Mouse (Mus musculus): ENCODE measurements around the gene Klc4. TPM values are rescaled to one million over a fixed set of nuclear protein-coding genes. Genes with fewer than 3 reads are reported as not detected.

The Klc4 gene
- polyA plus RNA-seq, 1 experiment from 2014 or later = 12.3 TPM

DNA sequence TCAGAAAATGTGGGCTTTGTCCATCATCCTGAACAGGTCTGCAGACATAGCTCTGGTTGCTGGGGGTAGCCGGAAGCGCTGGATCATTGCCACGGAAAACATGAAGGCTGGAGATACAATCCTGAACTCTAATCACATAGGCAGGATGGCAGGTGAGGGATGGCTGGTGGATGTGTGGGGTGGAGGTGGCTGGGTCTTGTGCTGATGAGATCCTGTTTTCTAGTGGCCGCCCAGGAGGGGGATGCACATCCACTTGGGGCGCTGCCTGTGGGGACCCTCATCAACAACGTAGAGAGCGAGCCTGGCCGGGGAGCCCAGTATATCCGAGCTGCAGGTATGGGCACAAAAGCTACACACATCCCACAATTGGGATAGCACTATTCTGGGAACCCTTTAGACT is 2.6 kb upstream of the Klc4 start:
- Histone ChIP-seq H3K27me3 (replicated peaks; ENCODE audit: control insufficient read depth, insufficient read depth, low read length) (no peaks in the 10 kb centered on the region), H3K4me2 (no peak overlapping the region), H3K4me3 (ENCODE audit: low read depth, low read length) (no peak overlapping the region), H3K36me3 (ENCODE audit: control insufficient read depth, insufficient read depth, low read length) (peaks cover 3% of the 10 kb centered on the region; the same call in 1 of the 2 replicates), H3K9me3 (ENCODE audit: control insufficient read depth, low read length) (no peaks in the 10 kb centered on the region), H3K27ac (ENCODE audit: low read depth, low read length) (no peak overlapping the region), H3K4me1 (replicated peaks; ENCODE audit: control insufficient read depth, insufficient read depth, low read length) (peaks cover 32% of the 10 kb centered on the region), H3K9ac (ENCODE audit: low read depth, low read length) (no peak overlapping the region)
- 91% methylated on average over 9 of the region's 9 CpGs for WGBS
- no peak for ATAC-seq (replicated peaks; ENCODE audit: low FRiP score)
- no peak for DNase-seq (ENCODE audit: low spot score)

DNA sequence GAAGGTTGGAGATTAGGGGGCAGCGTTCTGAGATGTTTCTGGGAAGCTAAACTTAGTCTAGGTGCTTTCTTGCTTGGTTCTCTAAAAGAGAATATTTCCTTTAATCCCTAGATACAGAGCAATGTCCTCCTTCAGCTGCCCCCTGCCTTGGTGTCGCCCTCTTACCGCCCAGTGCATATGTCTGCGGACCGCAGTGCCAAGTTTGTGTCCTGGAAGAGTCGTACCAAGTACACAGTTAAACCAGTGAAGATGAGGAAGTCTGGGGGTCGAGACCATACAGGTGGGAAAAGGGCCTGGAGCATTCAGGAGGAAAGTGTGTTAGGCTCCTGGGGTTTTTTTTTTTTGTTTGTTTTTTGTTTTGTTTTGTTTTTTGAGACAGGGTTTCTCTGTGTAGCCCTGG is 1.5 kb upstream of the Klc4 start:
- Histone ChIP-seq H3K9me3 (ENCODE audit: control insufficient read depth, low read length) (no peaks in the 10 kb centered on the region), H3K9ac (ENCODE audit: low read depth, low read length) (peak overlapping the region; percentile 84), H3K27ac (ENCODE audit: low read depth, low read length) (no peak overlapping the region), H3K36me3 (ENCODE audit: control insufficient read depth, insufficient read depth, low read length) (no peaks in the 10 kb centered on the region), H3K4me1 (replicated peaks; ENCODE audit: control insufficient read depth, insufficient read depth, low read length) (peaks cover 32% of the 10 kb centered on the region), H3K27me3 (replicated peaks; ENCODE audit: control insufficient read depth, insufficient read depth, low read length) (no peaks in the 10 kb centered on the region), H3K4me2 (peak overlapping the region; percentile 86), H3K4me3 (ENCODE audit: low read depth, low read length) (peak overlapping the region; percentile 72)
- ATAC-seq (replicated peaks; ENCODE audit: low FRiP score) (no peak), DNase-seq (ENCODE audit: low spot score) (no peak)
- WGBS = 92% methylated on average over 7 of the region's 7 CpGs

DNA sequence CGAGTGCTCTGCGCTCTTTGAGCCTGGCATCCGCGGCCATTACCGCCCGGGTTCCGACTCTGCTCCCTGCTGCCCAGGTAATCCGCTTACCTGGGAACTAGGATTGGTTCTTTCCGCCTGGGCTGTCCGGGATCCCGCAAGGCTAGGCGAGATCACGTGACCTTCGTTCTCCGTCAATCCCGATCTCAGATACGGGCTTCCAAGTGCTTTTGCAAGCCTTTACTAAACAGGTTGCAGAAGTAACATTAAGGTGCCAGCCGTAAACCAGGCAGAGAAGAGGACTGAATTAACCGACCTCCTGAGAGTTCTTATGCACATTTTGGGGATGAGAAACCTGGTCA is 470 bp upstream of the Klc4 start:
- no peaks in the 10 kb centered on the region for H3K9me3 ChIP-seq (ENCODE audit: control insufficient read depth, low read length)
- peak overlapping the region; percentile 72 for H3K4me3 ChIP-seq (ENCODE audit: low read depth, low read length)
- H3K4me1 ChIP-seq (replicated peaks; ENCODE audit: control insufficient read depth, insufficient read depth, low read length) = peaks cover 25% of the 10 kb centered on the region
- H3K9ac ChIP-seq (ENCODE audit: low read depth, low read length) = peak overlapping the region; percentile 84
- no peaks in the 10 kb centered on the region; the same call in 1 of the 2 replicates for H3K36me3 ChIP-seq (ENCODE audit: control insufficient read depth, insufficient read depth, low read length)
- peak overlapping the region; percentile 86 for H3K4me2 ChIP-seq
- WGBS = under 1% methylated on average over 19 of the region's 19 CpGs
- ATAC-seq (replicated peaks; ENCODE audit: low FRiP score) (peak; percentile 40), DNase-seq (ENCODE audit: low spot score) (no peak)
- peak overlapping the region; percentile 59; the same call in 1 of the 2 replicates for H3K27ac ChIP-seq (ENCODE audit: low read depth, low read length)
- no peaks in the 10 kb centered on the region for H3K27me3 ChIP-seq (replicated peaks; ENCODE audit: control insufficient read depth, insufficient read depth, low read length)

DNA sequence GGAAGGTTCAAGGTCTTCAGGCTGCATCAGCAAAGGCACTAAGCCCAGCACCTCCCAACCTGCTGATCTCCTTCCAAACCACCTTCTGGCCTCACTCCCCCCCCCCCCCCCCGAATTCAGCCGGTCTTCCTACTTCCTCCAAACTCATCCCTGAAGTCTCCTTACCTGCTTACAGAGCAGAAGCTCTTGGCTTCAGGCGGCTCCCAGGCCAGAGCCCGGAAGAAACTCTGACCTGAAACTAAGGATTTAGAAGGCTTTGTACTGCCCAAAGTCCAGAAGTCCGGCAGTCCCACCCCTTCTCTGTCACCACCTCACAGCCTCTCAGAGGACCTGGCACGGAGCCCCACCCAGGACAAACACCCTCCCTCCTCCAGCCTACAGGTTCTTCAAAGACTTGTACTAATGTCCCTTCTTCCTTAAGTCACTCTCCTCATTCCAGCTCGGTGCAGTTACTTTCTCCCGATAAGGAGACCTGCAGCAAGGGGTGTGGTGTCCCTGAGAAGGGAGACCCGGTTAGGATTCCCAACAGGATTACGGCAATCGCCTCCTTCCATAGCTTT is 826 bp downstream of the Klc4 start:
- ATAC-seq (replicated peaks; ENCODE audit: low FRiP score) (0 out of 2 replicates have a peak, but pooled peaks have one; percentile 15), DNase-seq (ENCODE audit: low spot score) (no peak)
- peak overlapping the region; percentile 67 for H3K9ac ChIP-seq (ENCODE audit: low read depth, low read length)
- no peaks in the 10 kb centered on the region for H3K27me3 ChIP-seq (replicated peaks; ENCODE audit: control insufficient read depth, insufficient read depth, low read length)
- peaks cover 20% of the 10 kb centered on the region for H3K4me1 ChIP-seq (replicated peaks; ENCODE audit: control insufficient read depth, insufficient read depth, low read length)
- peak overlapping the region; percentile 72 for H3K4me3 ChIP-seq (ENCODE audit: low read depth, low read length)
- H3K36me3 ChIP-seq (ENCODE audit: control insufficient read depth, insufficient read depth, low read length) = no peaks in the 10 kb centered on the region; the same call in 1 of the 2 replicates
- peak overlapping the region; percentile 20; the same call in 1 of the 2 replicates for H3K27ac ChIP-seq (ENCODE audit: low read depth, low read length)
- WGBS = 7% methylated on average over 9 of the region's 11 CpGs
- peak overlapping the region; percentile 86 for H3K4me2 ChIP-seq
- H3K9me3 ChIP-seq (ENCODE audit: control insufficient read depth, low read length) = no peaks in the 10 kb centered on the region

DNA sequence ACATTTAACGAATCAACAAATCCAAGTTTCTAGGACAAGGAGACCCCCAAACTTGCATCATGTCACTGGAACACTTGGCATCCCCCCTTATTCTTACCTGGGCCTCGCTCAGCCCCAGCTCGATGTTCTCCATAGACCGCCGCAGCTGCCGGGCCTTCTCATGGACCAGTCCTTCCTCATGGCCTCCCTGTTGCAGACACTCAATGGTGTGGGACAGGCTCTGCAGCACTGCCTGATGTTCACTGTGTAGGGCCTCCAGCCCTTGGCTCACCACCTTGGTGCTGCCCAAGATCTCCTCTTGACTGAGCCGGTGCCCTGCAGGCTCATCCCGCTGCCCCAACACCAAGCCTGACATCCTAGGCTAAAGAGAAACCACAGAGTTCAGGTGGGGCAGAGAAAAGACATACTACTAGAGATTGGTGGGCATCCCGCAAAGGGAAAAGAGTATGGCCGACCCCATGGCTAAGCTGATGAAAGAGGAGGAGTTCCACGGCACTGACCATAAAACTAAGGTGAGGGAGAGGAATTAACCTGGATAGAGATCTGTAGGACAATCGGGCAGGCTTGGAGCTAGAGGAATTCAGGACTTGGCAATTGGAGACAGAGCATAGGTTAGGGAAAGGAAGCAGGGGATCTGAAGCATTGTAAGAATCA is 1.5 kb downstream of the Klc4 start:
- WGBS = 84% methylated on average over 12 of the region's 12 CpGs
- Histone ChIP-seq H3K36me3 (ENCODE audit: control insufficient read depth, insufficient read depth, low read length) (no peaks in the 10 kb centered on the region; the same call in 1 of the 2 replicates), H3K9me3 (ENCODE audit: control insufficient read depth, low read length) (no peaks in the 10 kb centered on the region), H3K4me3 (ENCODE audit: low read depth, low read length) (peak overlapping the region; percentile 72; the same call in 1 of the 2 replicates), H3K4me2 (peak overlapping the region; percentile 86), H3K27me3 (replicated peaks; ENCODE audit: control insufficient read depth, insufficient read depth, low read length) (no peaks in the 10 kb centered on the region), H3K9ac (ENCODE audit: low read depth, low read length) (no peak overlapping the region), H3K27ac (ENCODE audit: low read depth, low read length) (no peak overlapping the region), H3K4me1 (replicated peaks; ENCODE audit: control insufficient read depth, insufficient read depth, low read length) (peaks cover 13% of the 10 kb centered on the region)
- DNase-seq (ENCODE audit: low spot score) (no peak), ATAC-seq (replicated peaks; ENCODE audit: low FRiP score) (no peak)

DNA sequence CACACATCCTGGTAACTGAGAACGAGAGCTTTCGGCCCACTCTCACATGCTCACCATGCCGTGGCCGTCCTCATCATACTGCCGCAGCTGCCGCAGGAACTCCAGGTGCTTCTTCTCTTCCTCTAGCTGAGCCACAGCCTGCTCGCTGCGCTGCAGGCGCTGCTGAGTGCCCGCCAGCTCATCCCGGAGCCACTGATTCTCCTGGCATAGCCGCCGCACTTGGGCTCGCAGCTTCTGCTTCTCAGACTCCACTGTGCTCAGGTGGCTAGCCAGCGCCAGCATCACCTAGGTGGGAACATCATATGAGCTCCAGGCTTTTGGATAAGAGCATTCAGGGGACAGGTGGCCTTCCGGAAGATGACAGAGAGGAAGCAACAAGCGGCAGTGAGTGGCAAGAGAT is 3.8 kb downstream of the Klc4 start:
- no peak overlapping the region for H3K9ac ChIP-seq (ENCODE audit: low read depth, low read length)
- DNase-seq (ENCODE audit: low spot score) (no peak), ATAC-seq (replicated peaks; ENCODE audit: low FRiP score) (no peak)
- H3K27ac ChIP-seq (ENCODE audit: low read depth, low read length) = no peak overlapping the region
- no peaks in the 10 kb centered on the region for H3K27me3 ChIP-seq (replicated peaks; ENCODE audit: control insufficient read depth, insufficient read depth, low read length)
- no peaks in the 10 kb centered on the region for H3K9me3 ChIP-seq (ENCODE audit: control insufficient read depth, low read length)
- 90% methylated on average over 17 of the region's 17 CpGs for WGBS
- no peak overlapping the region for H3K4me3 ChIP-seq (ENCODE audit: low read depth, low read length)
- H3K36me3 ChIP-seq (ENCODE audit: control insufficient read depth, insufficient read depth, low read length) = no peaks in the 10 kb centered on the region; the same call in 1 of the 2 replicates
- no peak overlapping the region for H3K4me2 ChIP-seq
- peaks cover 10% of the 10 kb centered on the region for H3K4me1 ChIP-seq (replicated peaks; ENCODE audit: control insufficient read depth, insufficient read depth, low read length)

DNA sequence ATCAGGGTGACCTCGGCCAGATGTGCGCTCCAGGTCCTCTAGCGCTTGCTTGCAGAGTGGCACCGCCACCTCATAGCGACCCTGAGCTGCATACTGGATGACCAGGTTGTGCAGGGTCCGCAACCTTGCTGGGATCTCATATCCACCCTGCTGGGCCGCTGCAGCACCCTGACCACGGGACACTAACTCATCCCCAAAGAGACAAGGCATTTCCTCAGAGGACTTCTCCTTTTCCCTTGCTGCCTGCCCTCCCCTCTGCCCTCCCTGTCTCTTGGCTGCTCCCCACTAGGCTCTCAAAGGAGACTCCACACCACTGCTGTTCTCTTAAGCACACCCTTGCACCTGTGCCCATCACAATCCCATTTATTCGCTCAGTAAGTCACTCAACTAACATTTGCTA is 5.9 kb downstream of the Klc4 start:
- DNase-seq (ENCODE audit: low spot score) = no peak
- no peak overlapping the region for H3K9ac ChIP-seq (ENCODE audit: low read depth, low read length)
- H3K27me3 ChIP-seq (replicated peaks; ENCODE audit: control insufficient read depth, insufficient read depth, low read length) = no peaks in the 10 kb centered on the region
- no peak for ATAC-seq (replicated peaks; ENCODE audit: low FRiP score)
- H3K27ac ChIP-seq (ENCODE audit: low read depth, low read length) = no peak overlapping the region
- H3K4me1 ChIP-seq (replicated peaks; ENCODE audit: control insufficient read depth, insufficient read depth, low read length) = peaks cover 1% of the 10 kb centered on the region
- H3K4me2 ChIP-seq = no peak overlapping the region
- no peaks in the 10 kb centered on the region for H3K9me3 ChIP-seq (ENCODE audit: control insufficient read depth, low read length)
- no peak overlapping the region for H3K4me3 ChIP-seq (ENCODE audit: low read depth, low read length)
- H3K36me3 ChIP-seq (ENCODE audit: control insufficient read depth, insufficient read depth, low read length) = no peaks in the 10 kb centered on the region; the same call in 1 of the 2 replicates
- WGBS = 59% methylated on average over 9 of the region's 9 CpGs

DNA sequence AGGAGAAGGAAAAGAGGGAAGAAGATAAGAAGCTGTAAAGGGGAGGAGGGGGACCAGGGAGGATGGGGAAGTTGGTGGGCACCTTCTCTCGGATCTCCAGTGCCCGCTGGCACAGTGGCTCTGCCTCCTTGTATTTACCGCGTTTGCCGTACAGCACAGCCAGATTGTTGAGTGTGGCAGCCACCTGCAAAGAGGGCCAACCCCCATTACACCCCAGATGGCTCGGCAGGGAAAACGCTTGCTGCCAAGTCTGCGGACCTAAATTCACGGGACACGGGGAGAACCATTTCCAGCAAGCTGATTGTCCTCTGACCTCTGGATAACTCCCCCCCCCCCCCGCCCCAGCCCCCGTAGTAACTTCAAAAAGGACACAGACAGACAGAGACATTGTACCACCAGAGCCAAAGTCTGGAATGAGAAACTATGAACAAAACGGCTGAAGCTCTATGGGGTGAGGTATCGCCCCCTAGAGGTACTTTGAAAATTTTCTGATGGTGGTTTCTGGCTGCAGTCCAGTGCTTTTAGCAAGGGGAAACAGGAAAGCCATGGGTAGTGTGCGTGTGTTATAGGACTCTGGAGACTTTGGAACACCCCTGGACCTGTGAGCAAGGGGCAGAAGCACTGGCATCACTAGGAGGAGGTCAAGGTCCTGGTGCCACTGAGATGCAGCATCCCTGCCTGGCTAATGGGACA is 8.8 kb downstream of the Klc4 start:
- Histone ChIP-seq H3K4me1 (replicated peaks; ENCODE audit: control insufficient read depth, insufficient read depth, low read length) (no peaks in the 10 kb centered on the region), H3K4me2 (peak overlapping the region; percentile 35), H3K27me3 (replicated peaks; ENCODE audit: control insufficient read depth, insufficient read depth, low read length) (no peaks in the 10 kb centered on the region), H3K27ac (ENCODE audit: low read depth, low read length) (no peak overlapping the region), H3K9ac (ENCODE audit: low read depth, low read length) (no peak overlapping the region), H3K9me3 (ENCODE audit: control insufficient read depth, low read length) (no peaks in the 10 kb centered on the region), H3K36me3 (ENCODE audit: control insufficient read depth, insufficient read depth, low read length) (no peaks in the 10 kb centered on the region; the same call in 1 of the 2 replicates), H3K4me3 (ENCODE audit: low read depth, low read length) (no peak overlapping the region)
- ATAC-seq (replicated peaks; ENCODE audit: low FRiP score) = no peak
- WGBS = 29% methylated on average over 15 of the region's 15 CpGs
- DNase-seq (ENCODE audit: low spot score) = no peak
